Mouse (Mus musculus): Measurements from ENCODE around the gene Ankrd33b. TPM values are rescaled to one million over a fixed set of nuclear protein-coding genes. Genes with fewer than 3 reads are reported as not detected.

The Ankrd33b gene
- polyA plus RNA-seq, 1 experiment, result 0.52 TPM

- H3K27ac ChIP-seq (ENCODE audit: insufficient read depth, low read depth, low read length), result no peak overlapping the region
- WGBS, result 88% methylated on average over 17 of the region's 17 CpGs
Observed at GRCm38 (mm10) chr15:31244696-31245445, 122.7 kb downstream of the Ankrd33b start.

DNA sequence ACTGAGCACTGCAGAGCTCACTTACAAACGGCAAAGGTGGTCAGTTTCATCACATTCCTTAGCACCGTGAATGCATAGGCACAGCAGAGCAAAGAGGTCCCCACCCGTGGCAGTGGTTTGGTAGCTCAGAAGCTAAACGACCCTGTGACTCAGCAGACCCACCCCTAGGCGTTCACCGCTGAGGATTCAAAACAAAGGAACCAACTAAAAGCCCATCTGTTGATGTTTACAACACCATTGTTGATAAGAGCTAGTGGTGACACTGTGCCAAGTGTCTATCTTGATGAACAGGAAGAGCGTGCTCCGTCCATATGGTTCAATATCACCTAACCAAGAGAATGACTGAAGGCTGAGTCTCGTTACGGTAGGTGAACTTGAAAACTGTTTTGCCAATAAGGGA is 124.3 kb downstream of the Ankrd33b start:
- TF ChIP-seq CTCF (IDR thresholded peaks at IDR 0.05; ENCODE audit: extremely low read depth, insufficient read length, insufficient replicate concordance, low read depth, low read length) (no peak), POLR2A (IDR thresholded peaks at IDR 0.05; ENCODE audit: low read depth, low read length) (no peak)
- Histone ChIP-seq H3K4me3 (ENCODE audit: low read depth, low read length) (no peak overlapping the region), H3K36me3 (ENCODE audit: control insufficient read depth, insufficient read depth, low read length) (peaks cover 2% of the 10 kb centered on the region), H3K27me3 (ENCODE audit: control insufficient read depth, insufficient read depth, low read length) (no peaks in the 10 kb centered on the region), H3K27ac (ENCODE audit: insufficient read depth, low read depth, low read length) (no peak overlapping the region), H3K4me1 (ENCODE audit: control insufficient read depth, insufficient read depth, insufficient read length, low read length) (peaks cover 2% of the 10 kb centered on the region; the same call in 1 of the 2 replicates)
- 38% methylated on average over 10 of the region's 10 CpGs for WGBS

More at GRCm38 (mm10) chr15:31244696-31245445, 122.7 kb downstream of the Ankrd33b start:
- no peaks in the 10 kb centered on the region for H3K27me3 ChIP-seq (ENCODE audit: control insufficient read depth, insufficient read depth, low read length)
- no peak overlapping the region for H3K4me3 ChIP-seq (ENCODE audit: low read depth, low read length)
- peaks cover 2% of the 10 kb centered on the region; the same call in 1 of the 2 replicates for H3K4me1 ChIP-seq (ENCODE audit: control insufficient read depth, insufficient read depth, insufficient read length, low read length)
- no peak for TF ChIP-seq POLR2A (IDR thresholded peaks at IDR 0.05; ENCODE audit: low read depth, low read length)
- no peak for TF ChIP-seq CTCF (IDR thresholded peaks at IDR 0.05; ENCODE audit: extremely low read depth, insufficient read length, insufficient replicate concordance, low read depth, low read length)
- H3K36me3 ChIP-seq (ENCODE audit: control insufficient read depth, insufficient read depth, low read length), result 0 out of 2 replicates have a peak, but pooled peaks cover 2% of the 10 kb centered on the region

Other genes starting within 250 kb of the Ankrd33b start
- 87.8 and 145 TPM in 2 replicates for gene Dap, start 143.4 kb downstream of the Ankrd33b start, polyA plus RNA-seq (2012; rRNA removed)
- 0.22 TPM in 1 of 2 replicates, not detected in the other for gene Ropn1l, start 86.0 kb upstream of the Ankrd33b start, polyA plus RNA-seq (2012; rRNA removed)
- 9.5 and 18.1 TPM in 2 replicates for gene March6, start 163.3 kb upstream of the Ankrd33b start, polyA plus RNA-seq (2012; rRNA removed)
- 56.5 and 140 TPM in 2 replicates for gene Cmbl, start 197.7 kb upstream of the Ankrd33b start, polyA plus RNA-seq (2012; rRNA removed)
- gene Cct5, start 234.1 kb upstream of the Ankrd33b start, polyA plus RNA-seq (2012; rRNA removed), result 30.4 and 38.8 TPM in 2 replicates
- gene Fam173b, start 234.1 kb upstream of the Ankrd33b start, polyA plus RNA-seq (2012; rRNA removed), result 2.4 and 4.0 TPM in 2 replicates

All from small intestine, adult 2 months (tissue).